Mouse (Mus musculus): ENCODE measurements at regions not wholly inside any gene's neighbourhood (a gene's known extent, or its start where the extent isn't known, plus 50 kb on each side); places are given as distances from the start of the nearest gene placed in this dataset.
A peak's percentile ranks its signal among the peaks of the same experiment; 100 is the strongest.

DNA sequence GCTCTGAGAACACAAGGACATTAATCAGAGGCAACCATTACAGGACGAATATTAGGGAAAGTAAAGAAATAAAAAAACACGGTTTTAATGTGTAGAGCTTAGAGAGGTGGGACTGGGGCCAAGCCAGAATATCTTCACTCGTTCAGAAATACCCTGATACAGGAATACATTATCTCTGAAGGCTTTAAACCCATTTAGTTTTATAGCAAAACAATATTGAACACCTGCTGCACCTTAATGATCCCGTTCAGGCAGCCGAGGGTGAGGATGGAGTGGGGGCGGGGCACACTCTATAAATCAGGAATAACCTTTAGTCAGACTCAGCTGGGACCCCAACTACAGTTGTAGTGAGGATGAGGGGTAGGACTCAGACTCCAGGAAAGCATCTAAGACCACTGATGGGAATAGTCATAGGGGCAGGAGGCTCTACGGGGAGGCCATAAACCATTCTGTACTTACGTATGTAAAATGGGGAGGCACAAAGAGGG is 508.0 kb upstream of the Adam5 start:
- DNase-seq = no peak

- no peak for DNase-seq
These were observed 507.1 kb upstream of the Adam5 start for GRCm38 (mm10) chr8:25331161-25331776.

DNA sequence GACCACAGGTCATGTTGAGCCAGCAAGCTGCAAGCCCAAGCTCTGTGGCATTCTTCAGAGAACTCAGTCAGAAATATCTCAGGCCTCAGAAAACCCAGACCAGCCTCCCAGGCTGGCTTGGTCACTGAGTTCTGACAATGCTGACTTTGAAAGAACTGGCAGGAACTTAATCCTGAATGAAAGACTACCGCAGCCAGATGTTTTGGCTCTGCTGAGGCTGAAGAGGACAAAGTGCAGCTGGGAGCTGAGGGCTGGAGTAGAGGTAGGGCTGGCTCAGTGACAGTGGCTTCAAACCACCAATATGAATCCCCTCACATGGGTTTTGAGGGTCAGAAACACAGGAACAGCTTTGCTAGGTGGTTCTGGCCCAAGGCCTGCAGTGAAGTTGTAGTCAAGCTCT is 505.6 kb upstream of the Adam5 start:
- no peak for DNase-seq

DNA sequence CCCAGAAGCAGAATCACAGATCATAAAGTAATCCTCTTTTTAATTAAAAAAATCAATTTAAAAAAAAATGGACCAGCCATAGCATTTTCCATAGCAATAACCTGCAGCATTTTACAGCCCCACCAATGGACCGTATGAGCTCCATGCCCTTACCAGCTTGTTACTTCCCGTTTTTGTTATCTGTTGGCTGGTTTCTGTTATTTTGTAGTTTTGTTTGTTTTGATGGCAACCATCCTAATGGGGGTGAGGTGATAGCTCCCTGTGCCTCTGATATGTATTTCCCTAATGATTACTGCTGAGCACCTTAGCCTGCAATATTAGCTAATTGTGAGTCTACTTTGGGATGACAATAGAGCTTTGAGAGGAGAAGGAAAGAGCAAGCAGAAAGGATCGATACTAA is 504.1 kb upstream of the Adam5 start:
- DNase-seq = no peak

GRCm38 (mm10) chr8:25326930-25327329 is 502.8 kb upstream of the Adam5 start:
- no peak for DNase-seq

GRCm38 (mm10) chr8:25326257-25326656 is 502.1 kb upstream of the Adam5 start:
- peak; percentile 35 for DNase-seq

DNA sequence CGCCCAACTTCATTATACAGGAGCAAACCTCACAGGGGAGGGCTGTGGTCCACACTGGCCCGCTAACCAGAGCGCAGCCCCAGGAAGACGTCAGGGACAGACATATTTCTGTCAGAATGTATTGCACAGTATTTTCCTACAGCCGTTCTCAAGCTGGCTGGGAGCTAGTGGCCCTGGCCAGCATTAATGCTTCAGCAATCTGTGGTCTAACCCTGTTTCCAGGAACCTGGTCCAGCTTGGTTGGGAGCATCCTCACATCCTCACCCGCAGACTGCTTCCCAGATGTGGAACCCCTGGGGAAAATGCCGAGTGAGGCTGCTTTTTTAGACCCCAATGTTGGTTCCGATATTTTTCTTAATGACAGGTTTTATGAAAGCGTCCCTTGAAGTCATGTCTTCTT is 500.6 kb upstream of the Adam5 start:
- DNase-seq = no peak

DNA sequence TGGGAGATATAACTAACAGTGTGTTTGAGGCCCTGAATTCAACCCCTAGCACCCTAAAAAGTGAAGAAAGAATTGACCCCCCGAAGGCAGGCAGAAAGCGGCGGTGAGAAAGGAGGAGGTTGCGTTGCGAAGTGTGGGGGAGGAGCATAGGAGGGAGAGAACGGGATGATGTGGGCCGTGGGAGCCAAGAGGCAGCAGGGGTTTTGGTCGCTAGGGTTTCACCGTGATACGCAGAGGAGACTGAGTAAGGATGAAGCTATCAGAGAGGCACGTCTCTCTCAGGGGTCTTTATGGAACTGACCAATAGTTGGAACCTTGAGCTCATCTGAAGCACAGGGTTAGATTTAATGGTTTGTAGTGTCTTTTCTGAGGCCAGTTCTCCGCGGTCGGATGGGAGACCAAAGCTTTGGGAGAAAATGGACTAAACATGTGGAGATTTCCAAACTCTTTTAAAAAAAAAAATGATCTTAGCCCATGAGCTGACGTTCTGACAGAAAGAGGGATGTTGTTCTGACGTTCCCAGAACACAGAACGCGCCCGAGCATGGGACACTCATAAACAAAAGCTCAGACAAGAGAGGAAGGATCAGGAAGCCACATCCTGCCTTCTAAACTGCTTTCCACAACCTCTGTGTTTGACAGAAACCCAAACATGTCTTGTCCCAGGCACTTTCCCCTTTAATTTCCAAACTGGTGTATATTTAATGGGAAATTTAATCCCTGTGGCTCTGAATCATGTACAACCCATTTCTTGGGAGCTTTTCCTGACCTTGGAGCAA is 499.7 kb upstream of the Adam5 start:
- DNase-seq = no peak

GRCm38 (mm10) chr8:25316383-25316782 is 492.2 kb upstream of the Adam5 start:
- DNase-seq = no peak

DNA sequence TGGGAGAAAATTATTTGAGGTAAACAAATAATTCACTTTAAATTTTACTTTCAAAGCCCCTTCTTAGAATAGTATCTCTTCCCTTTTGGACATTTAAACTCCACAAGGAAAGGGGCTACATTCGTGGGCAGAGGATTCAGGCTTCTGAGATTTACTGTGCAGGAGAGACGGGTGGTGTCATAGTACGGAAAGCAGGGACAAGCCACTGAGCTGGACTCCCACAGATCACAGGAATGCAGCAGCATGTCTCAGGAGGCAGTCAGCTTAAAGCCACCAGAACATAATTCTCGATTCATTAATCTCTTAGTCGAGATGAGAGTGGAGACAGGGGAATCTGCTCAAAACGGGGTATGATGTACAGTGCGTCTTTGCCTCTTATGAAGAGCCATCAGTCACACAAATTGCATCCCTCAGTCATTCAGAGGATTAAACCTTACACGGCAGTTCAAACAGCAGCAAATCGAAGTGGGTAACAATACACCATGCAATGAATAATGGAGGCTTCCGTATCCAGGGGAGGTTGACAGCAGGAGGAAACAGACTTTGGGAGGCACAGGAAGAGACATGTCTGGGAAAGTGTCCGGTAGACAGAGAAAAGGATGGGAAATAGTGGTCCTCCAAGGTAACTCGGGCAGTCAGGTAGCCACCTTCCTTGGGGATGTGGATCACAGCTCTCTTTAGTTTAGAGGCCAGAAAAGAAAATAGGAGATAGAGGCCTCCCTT is 487.8 kb upstream of the Adam5 start:
- DNase-seq = no peak

DNA sequence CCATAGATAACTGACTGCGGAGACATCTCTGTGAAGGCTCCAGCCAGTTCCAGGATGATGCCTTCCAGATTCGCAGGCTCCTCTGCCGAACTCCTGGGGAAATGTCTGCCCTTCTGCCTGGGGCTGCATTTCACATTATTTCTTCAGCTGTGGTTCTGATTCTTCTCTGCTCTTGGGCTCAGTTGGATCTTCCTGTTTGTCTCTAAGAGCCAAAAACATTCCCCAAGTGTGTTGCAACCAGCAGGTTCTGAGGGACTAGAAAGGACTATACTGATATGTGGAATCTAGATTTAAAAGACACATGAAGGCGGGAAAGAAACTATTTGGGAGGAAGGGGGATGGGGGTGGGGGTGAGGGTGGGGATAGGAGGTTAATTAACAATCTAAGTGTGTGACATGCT is 483.8 kb upstream of the Adam5 start:
- no peak for DNase-seq

DNA sequence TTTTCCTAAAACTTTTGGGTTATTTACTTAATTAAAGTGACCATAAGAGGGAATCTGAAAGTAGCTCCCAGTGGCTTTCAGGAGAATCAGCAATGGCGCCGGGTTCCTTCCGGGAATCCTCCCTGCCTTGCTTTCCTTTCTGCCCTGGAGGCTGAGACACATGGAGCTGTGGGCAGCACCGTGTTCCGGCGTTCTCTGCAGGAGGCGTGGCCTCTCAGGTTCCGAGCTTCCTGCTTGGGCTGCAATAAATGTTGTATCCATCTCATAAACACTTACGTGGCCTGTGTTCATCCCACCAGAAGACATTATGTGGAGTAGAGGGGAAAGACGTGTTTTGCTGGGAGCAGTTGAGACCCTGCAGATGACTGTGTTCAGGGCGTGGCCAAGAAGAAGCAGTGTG is 483.3 kb upstream of the Adam5 start:
- peak; percentile 13 for DNase-seq

DNA sequence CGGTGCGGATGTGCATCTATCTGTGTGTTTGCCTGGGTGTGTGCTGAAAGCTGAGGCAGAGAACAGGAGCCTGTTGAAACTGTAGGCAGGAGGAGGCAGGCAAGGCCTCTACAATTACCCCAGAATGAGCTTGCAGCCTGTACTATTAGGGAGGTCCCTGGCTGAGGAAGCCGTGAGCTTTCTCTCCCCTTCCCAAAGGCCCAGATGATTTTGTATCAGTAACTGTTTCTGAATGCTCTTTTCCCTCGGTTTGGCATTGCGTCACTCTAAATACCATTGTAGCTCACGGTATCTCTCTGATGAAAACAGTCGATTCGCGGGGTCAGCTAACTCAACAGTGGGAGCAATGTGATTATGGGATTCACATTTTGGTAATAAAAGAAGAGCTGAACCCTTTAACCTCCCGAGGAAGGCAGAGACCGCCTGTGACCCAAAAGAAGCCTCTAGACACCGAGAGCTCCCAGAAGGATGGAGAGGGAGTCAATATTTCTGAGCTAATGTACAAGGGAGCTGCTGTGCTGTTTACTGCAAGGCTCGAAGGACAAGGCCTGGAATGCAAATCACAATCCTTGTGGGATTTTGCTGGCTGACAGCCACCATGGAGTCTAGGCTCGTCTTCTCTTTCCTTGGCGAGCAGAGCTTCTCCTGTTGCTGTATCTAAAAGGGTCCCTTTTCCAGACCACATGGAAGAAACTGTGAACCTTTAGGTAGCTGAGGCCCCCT is 482.8 kb upstream of the Adam5 start:
- peak; percentile 17 for DNase-seq
